Mouse (Mus musculus) naive thymus-derived CD4-positive, alpha-beta T cell, adult 2 months (primary cell): ENCODE results near the gene Dsn1.
A peak's percentile ranks its signal among the peaks of the same experiment; 100 is the strongest.

ENCODE experiments used
- DNase-seq: peaks from one replicate; pipeline ENCODE4 v3.0.0-alpha.2; 2011; ENCODE audit warnings: low read depth

Dsn1 gene

GRCm38 (mm10) chr2:157021156-157021555 is 14.2 kb upstream of the Dsn1 start:
- no peak for DNase-seq

- no peak for DNase-seq
Observed at GRCm38 (mm10) chr2:157019228-157019627, 12.3 kb upstream of the Dsn1 start.

- DNase-seq: no peak
Observed at GRCm38 (mm10) chr2:157016529-157017270, 9.7 kb upstream of the Dsn1 start.

- DNase-seq: no peak
Observed at GRCm38 (mm10) chr2:157012341-157012740, 5.4 kb upstream of the Dsn1 start.

- DNase-seq: no peak
Observed at GRCm38 (mm10) chr2:157010634-157011310, 3.8 kb upstream of the Dsn1 start.

GRCm38 (mm10) chr2:157010121-157010520 is 3.2 kb upstream of the Dsn1 start:
- no peak for DNase-seq

GRCm38 (mm10) chr2:157008509-157008908 is 1.6 kb upstream of the Dsn1 start:
- no peak for DNase-seq

GRCm38 (mm10) chr2:157007234-157007596 is 261 bp upstream of the Dsn1 start:
- DNase-seq: no peak

- no peak for DNase-seq
Observed at GRCm38 (mm10) chr2:157002321-157002720, 4.6 kb downstream of the Dsn1 start.

- DNase-seq: no peak
Observed at GRCm38 (mm10) chr2:156998263-156998662, 8.7 kb downstream of the Dsn1 start.

GRCm38 (mm10) chr2:156996576-156996975 is 10.4 kb downstream of the Dsn1 start:
- peak; percentile 78 for DNase-seq

GRCm38 (mm10) chr2:156991470-156992319 is 15.3 kb downstream of the Dsn1 start, which contains the start of gene Ndrg3:
TSS of gene Ndrg3 (minus strand) at chr2:156992056.
- DNase-seq: peak; percentile 99

- peak; percentile 42 for DNase-seq
Observed at GRCm38 (mm10) chr2:156990727-156991431, 16.1 kb downstream of the Dsn1 start.

GRCm38 (mm10) chr2:156987316-156987715 is 19.6 kb downstream of the Dsn1 start:
- no peak for DNase-seq

GRCm38 (mm10) chr2:156982864-156983263 is 24.1 kb downstream of the Dsn1 start:
- DNase-seq: no peak

GRCm38 (mm10) chr2:156981291-156981690 is 25.7 kb downstream of the Dsn1 start:
- DNase-seq: no peak

- no peak for DNase-seq
Observed at GRCm38 (mm10) chr2:156980059-156980458, 26.9 kb downstream of the Dsn1 start.

GRCm38 (mm10) chr2:156976711-156977110 is 30.2 kb downstream of the Dsn1 start:
- DNase-seq: no peak

- peak; percentile 61 for DNase-seq
Observed at GRCm38 (mm10) chr2:156974967-156975366, 32.0 kb downstream of the Dsn1 start.

GRCm38 (mm10) chr2:156973316-156974100 is 33.4 kb downstream of the Dsn1 start:
- no peak for DNase-seq

- peak; percentile 77 for DNase-seq
Observed at GRCm38 (mm10) chr2:156970253-156970652, 36.7 kb downstream of the Dsn1 start.
